Mouse (Mus musculus) CH12.LX (cell line): ENCODE measurements around the gene Dhx15. TPM values are rescaled to one million over a fixed set of nuclear protein-coding genes. Genes with fewer than 3 reads are reported as not detected.
A peak's percentile ranks its signal among the peaks of the same experiment; 100 is the strongest.

ENCODE experiments used
- DNase-seq: peaks from one replicate; pipeline ENCODE4 v3.0.0-alpha.2; 2013; ENCODE audit errors: extremely low read depth
- H3K27ac ChIP-seq: 2 replicates; pipeline ENCODE4 v1.5.1; 2012; ENCODE audit warnings: low read depth, mild to moderate bottlenecking, control low read depth, moderate library complexity; ENCODE audit not compliant: insufficient read depth
- H3K27me3 ChIP-seq: replicated peaks from 2 replicates; pipeline ENCODE3; 2012; ENCODE audit warnings: inconsistent platforms
- H3K36me3 ChIP-seq, 2 experiments: replicated peaks in 1 of 2; 2 replicates each; pipeline versions ENCODE3 to v1.6.1; 2012; ENCODE audit warnings: inconsistent platforms in 1 of 2, low read length in 1 of 2, mild to moderate bottlenecking in 1 of 2, mixed read lengths in 1 of 2, moderate library complexity in 1 of 2; ENCODE audit not compliant: control insufficient read depth in 1 of 2, insufficient read depth in 1 of 2
- H3K4me1 ChIP-seq, 2 experiments: 2 replicates each; pipeline ENCODE4 v1.6.1; 2012; ENCODE audit warnings: inconsistent platforms in 1 of 2, moderate library complexity in 1 of 2; ENCODE audit not compliant: insufficient read depth in 2 of 2, control insufficient read depth in 1 of 2
- H3K4me2 ChIP-seq: 2 replicates; pipeline ENCODE4 v1.6.1; 2012; ENCODE audit warnings: low read depth, mild to moderate bottlenecking, control low read depth; ENCODE audit not compliant: poor library complexity, insufficient read depth, severe bottlenecking
- H3K4me3 ChIP-seq, 3 experiments: fragments of 150-350 bp in 1 of 3; sonication (generic) in 1 of 3; replicated peaks in 1 of 3; 2 replicates each; pipeline versions ENCODE3 to v1.5.1; 2011 to 2012; ENCODE audit warnings: low read depth in 2 of 3, low read length in 2 of 3, mild to moderate bottlenecking in 2 of 3, moderate library complexity in 2 of 3, control low read depth in 1 of 3, improper control_type of control experiment in 1 of 3, inconsistent platforms in 1 of 3, mixed read lengths in 1 of 3; ENCODE audit not compliant: poor library complexity in 1 of 3
- H3K79me2 ChIP-seq: replicated peaks from 2 replicates; pipeline ENCODE4 v1.6.1; 2012; ENCODE audit warnings: mild to moderate bottlenecking, moderate library complexity; ENCODE audit not compliant: control insufficient read depth, poor library complexity, insufficient read depth, severe bottlenecking; ENCODE audit errors: extremely low read depth
- H3K9ac ChIP-seq: 2 replicates; pipeline ENCODE4 v1.6.1; 2012; ENCODE audit warnings: low read depth, mild to moderate bottlenecking, control low read depth, moderate library complexity; ENCODE audit not compliant: insufficient read depth
- H3K9me3 ChIP-seq: replicated peaks from 2 replicates; pipeline ENCODE3; 2012; ENCODE audit warnings: low read length, inconsistent platforms, mixed read lengths
- CTCF ChIP-seq, 2 experiments: IDR thresholded peaks in 1 of 2; conservative IDR thresholded peaks in 1 of 2; 2 replicates each; pipeline ENCODE4 v1.5.1; 2011 to 2012; ENCODE audit warnings: low read depth in 2 of 2, low read length in 2 of 2, improper control_type of control experiment in 1 of 2, inconsistent platforms in 1 of 2, mild to moderate bottlenecking in 1 of 2, moderate library complexity in 1 of 2
- E2F4 ChIP-seq: IDR thresholded peaks from 2 replicates; pipeline ENCODE4 v1.6.1; 2011; ENCODE audit warnings: low read depth, low read length, improper control_type of control experiment; ENCODE audit not compliant: insufficient replicate concordance
- ELF1 ChIP-seq: IDR thresholded peaks from 2 replicates; pipeline ENCODE4 v1.6.1; 2014; ENCODE audit warnings: low read depth, mild to moderate bottlenecking, inconsistent platforms, low read length, improper control_type of control experiment
- EP300 ChIP-seq: IDR thresholded peaks from 2 replicates; pipeline ENCODE4 v1.6.1; 2011; ENCODE audit warnings: low read length, improper control_type of control experiment
- HCFC1 ChIP-seq: IDR thresholded peaks from 2 replicates; pipeline ENCODE4 v1.6.1; 2012; ENCODE audit warnings: low read depth, mild to moderate bottlenecking, inconsistent platforms, low read length, improper control_type of control experiment
- JUND ChIP-seq: conservative IDR thresholded peaks from 2 replicates; pipeline ENCODE4 v1.6.1; 2011; ENCODE audit warnings: low read depth, low read length, improper control_type of control experiment
- MAZ ChIP-seq: IDR thresholded peaks from 2 replicates; pipeline ENCODE4 v1.6.1; 2012; ENCODE audit warnings: low read depth, mild to moderate bottlenecking, inconsistent platforms, low read length, improper control_type of control experiment, moderate library complexity
- PAX5 ChIP-seq: IDR thresholded peaks from 2 replicates; pipeline ENCODE4 v1.6.1; 2012; ENCODE audit warnings: low read length, inconsistent platforms, mixed read lengths
- POLR2A ChIP-seq: IDR thresholded peaks from 2 replicates; pipeline ENCODE4 v1.6.1; 2011; ENCODE audit warnings: low read depth, mild to moderate bottlenecking, improper control_type of control experiment, low read length
- POLR2AphosphoS2 ChIP-seq: IDR thresholded peaks from 2 replicates; pipeline ENCODE4 v1.6.1; 2011; ENCODE audit warnings: low read depth, low read length, improper control_type of control experiment
- RCOR1 ChIP-seq: conservative IDR thresholded peaks from 2 replicates; pipeline ENCODE4 v1.6.1; 2012; ENCODE audit warnings: low read depth, mild to moderate bottlenecking, inconsistent platforms, low read length, improper control_type of control experiment
- SIN3A ChIP-seq: IDR thresholded peaks from 2 replicates; pipeline ENCODE4 v1.6.1; 2012; ENCODE audit warnings: low read length, improper control_type of control experiment, inconsistent platforms
- SMC3 ChIP-seq: IDR thresholded peaks from 2 replicates; pipeline ENCODE4 v1.6.1; 2011; ENCODE audit warnings: low read depth, low read length, improper control_type of control experiment
- TBP ChIP-seq: conservative IDR thresholded peaks from 2 replicates; pipeline ENCODE4 v1.6.1; 2011; ENCODE audit warnings: low read depth, low read length, improper control_type of control experiment
- UBTF ChIP-seq: IDR thresholded peaks from 2 replicates; pipeline ENCODE4 v1.6.1; 2012; ENCODE audit warnings: low read depth, mild to moderate bottlenecking, inconsistent platforms, low read length, improper control_type of control experiment, moderate library complexity
- ZKSCAN1 ChIP-seq: IDR thresholded peaks from 2 replicates; pipeline ENCODE4 v1.6.1; 2012; ENCODE audit warnings: low read depth, inconsistent platforms, low read length, improper control_type of control experiment, borderline replicate concordance
- dilution Hi-C: fragments of 300-500 bp; cut with MboI; formaldehyde crosslinking; loops from 2 replicates; pipeline ENCODE4 v1.14.3; 2020; ENCODE audit warnings: low sequenced_read_pairs; ENCODE audit not compliant: extremely low pct_unique_long_range_greater_than_20kb, extremely low pct_ligation_motif_present
- in situ Hi-C: fragments of 300-500 bp; cut with MboI; formaldehyde crosslinking; loops from 3 replicates; pipeline ENCODE4 v1.14.3; 2019; ENCODE audit warnings: low sequenced_read_pairs, low pct_ligation_motif_present, low pct_unique_long_range_greater_than_20kb, mixed read lengths
- polyA plus RNA-seq: library from polyadenylated mRNA; unstranded; fragments of >175 nt; gene quantifications from 2 replicates; pipeline ENCODE4 v1.2.1, GENCODE M21; 2012; ENCODE audit warnings: low read depth; ENCODE audit not compliant: insufficient read length
- total RNA-seq, 2 experiments: library from RNA; depleted of rRNA; stranded (reverse); fragments of 300-350 nt in 1 of 2; fragments of >200 nt in 1 of 2; gene quantifications; 2 replicates each; pipeline ENCODE4 v1.2.3; 2012 to 2014

Dhx15 gene
- total and polyA plus RNA-seq, 3 experiments: 101 to 355 (median 287) TPM

- H3K4me1 ChIP-seq: peaks cover 3 to 22% of the 10 kb centered on the region in 2 experiments; a peak in 3 of 4 replicates
- H3K9ac ChIP-seq: no peak overlapping the region
- H3K9me3 ChIP-seq: no peaks in the 10 kb centered on the region
- H3K4me3 ChIP-seq: no peak overlapping the region
- H3K4me2 ChIP-seq: no peak overlapping the region
- no peaks in the 10 kb centered on the region for H3K27me3 ChIP-seq
- no peaks in the 10 kb centered on the region for H3K36me3 ChIP-seq
- TF ChIP-seq E2F4: no peak
- TF ChIP-seq JUND: no peak
- TF ChIP-seq PAX5: no peak
- no peak for TF ChIP-seq POLR2A
- TF ChIP-seq SMC3: no peak
- TF ChIP-seq ELF1: no peak
- no peak for TF ChIP-seq RCOR1
- TF ChIP-seq POLR2AphosphoS2: no peak
- no peak for TF ChIP-seq HCFC1
- no peak for TF ChIP-seq CTCF (conservative IDR thresholded peaks at IDR 0.05 in 1 of 2, IDR thresholded peaks at IDR 0.05 in 1 of 2; ENCODE audit: low read depth in 2 of 2, low read length in 2 of 2)
- TF ChIP-seq EP300: no peak
- TF ChIP-seq ZKSCAN1: no peak
- TF ChIP-seq MAZ: no peak
- TF ChIP-seq SIN3A: no peak
- no peak for DNase-seq
- dilution Hi-C loops (no loop called here), in situ Hi-C loops (loop anchor here (5.0 to 10.0 kb wide), 2 partner anchors 37 to 119 kb away; no protein-coding TSS in a partner anchor)
- H3K79me2 ChIP-seq: no peaks in the 10 kb centered on the region
- H3K27ac ChIP-seq: no peak overlapping the region
Measured at GRCm38 (mm10) chr5:52233891-52234290, 43.6 kb upstream of the Dhx15 start.

- no peaks in the 10 kb centered on the region for H3K9me3 ChIP-seq
- no peak overlapping the region for H3K4me2 ChIP-seq
- peaks cover 3 to 15% of the 10 kb centered on the region in 2 experiments; a peak in 3 of 4 replicates for H3K4me1 ChIP-seq
- no peaks in the 10 kb centered on the region for H3K27me3 ChIP-seq
- H3K4me3 ChIP-seq: no peak overlapping the region
- no peak overlapping the region for H3K27ac ChIP-seq
- H3K79me2 ChIP-seq: no peaks in the 10 kb centered on the region
- in situ Hi-C loops (loop anchor here (5.0 to 10.0 kb wide), 2 partner anchors 35 to 118 kb away; no protein-coding TSS in a partner anchor), dilution Hi-C loops (no loop called here)
- TF ChIP-seq UBTF: no peak
- 0 out of 2 replicates have a peak, but pooled peaks have one; percentile 11 for TF ChIP-seq TBP
- no peaks in the 10 kb centered on the region for H3K36me3 ChIP-seq
- DNase-seq: peak; percentile 82
- H3K9ac ChIP-seq: no peak overlapping the region
Measured at GRCm38 (mm10) chr5:52232611-52233010, 42.3 kb upstream of the Dhx15 start.
